Mouse (Mus musculus): ENCODE data around the gene Rsph14. TPM values are rescaled to one million over a fixed set of nuclear protein-coding genes. Genes with fewer than 3 reads are reported as not detected.
A peak's percentile ranks its signal among the peaks of the same experiment; 100 is the strongest.

Gene Rsph14
- polyA plus RNA-seq, 1 experiment = 0.17 TPM

DNA sequence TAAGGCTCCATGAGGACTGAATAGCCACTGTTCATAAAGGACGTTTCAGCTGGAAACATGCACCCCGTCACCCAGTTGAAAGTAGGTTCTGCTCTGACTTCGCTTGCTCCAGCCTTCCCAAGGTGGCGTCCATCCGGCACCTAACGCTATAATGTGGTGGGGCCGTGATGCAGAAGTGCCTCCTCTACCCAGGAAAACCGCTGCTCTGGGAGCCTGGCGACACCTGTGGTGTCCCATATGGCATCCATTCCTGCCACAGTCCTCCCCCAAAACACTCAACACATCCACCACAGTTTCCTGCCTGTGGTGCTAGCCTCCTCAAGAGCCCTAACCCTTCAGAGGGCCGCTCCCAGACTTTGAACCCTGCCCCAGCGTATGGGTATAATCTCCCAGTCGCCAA, 51.2 kb downstream of the Rsph14 start:
- Histone ChIP-seq H3K27ac (ENCODE audit: insufficient read depth, low read length) (no peak overlapping the region), H3K4me1 (ENCODE audit: control insufficient read depth, insufficient read depth, low read length) (peaks cover 4% of the 10 kb centered on the region; the same call in 1 of the 2 replicates), H3K4me3 (ENCODE audit: insufficient read depth, low read length) (no peak overlapping the region)
- TF ChIP-seq CTCF (IDR thresholded peaks at IDR 0.05; ENCODE audit: extremely low read depth, insufficient read depth, low read length) (no peak), POLR2A (IDR thresholded peaks at IDR 0.05; ENCODE audit: extremely low read depth, insufficient read depth, low read length) (no peak)

DNA sequence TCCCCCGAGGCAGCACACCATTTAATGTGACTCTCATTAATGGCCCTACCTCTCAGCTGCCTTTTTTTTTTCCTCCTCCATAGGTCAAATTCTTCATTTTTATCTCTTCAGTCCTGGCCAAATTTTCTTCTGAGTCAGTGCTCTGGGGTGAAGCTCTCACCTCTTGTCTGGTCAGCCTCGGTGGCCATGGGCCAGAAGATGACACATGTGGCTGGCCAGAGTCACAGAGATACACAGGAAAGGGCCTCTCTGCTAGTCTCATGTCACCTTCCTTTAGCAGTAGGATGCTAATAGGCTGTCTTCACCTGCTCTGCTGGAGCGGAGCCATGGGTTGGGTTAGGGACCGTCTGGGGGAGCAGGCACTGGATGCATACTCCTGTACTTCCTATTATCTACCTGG, 54.3 kb downstream of the Rsph14 start:
- H3K4me3 ChIP-seq (ENCODE audit: insufficient read depth, low read length) = no peak overlapping the region
- no peak overlapping the region for H3K27ac ChIP-seq (ENCODE audit: insufficient read depth, low read length)
- peaks cover 7% of the 10 kb centered on the region; the same call in 1 of the 2 replicates for H3K4me1 ChIP-seq (ENCODE audit: control insufficient read depth, insufficient read depth, low read length)
- TF ChIP-seq POLR2A (IDR thresholded peaks at IDR 0.05; ENCODE audit: extremely low read depth, insufficient read depth, low read length) = no peak
- no peak for TF ChIP-seq CTCF (IDR thresholded peaks at IDR 0.05; ENCODE audit: extremely low read depth, insufficient read depth, low read length)

DNA sequence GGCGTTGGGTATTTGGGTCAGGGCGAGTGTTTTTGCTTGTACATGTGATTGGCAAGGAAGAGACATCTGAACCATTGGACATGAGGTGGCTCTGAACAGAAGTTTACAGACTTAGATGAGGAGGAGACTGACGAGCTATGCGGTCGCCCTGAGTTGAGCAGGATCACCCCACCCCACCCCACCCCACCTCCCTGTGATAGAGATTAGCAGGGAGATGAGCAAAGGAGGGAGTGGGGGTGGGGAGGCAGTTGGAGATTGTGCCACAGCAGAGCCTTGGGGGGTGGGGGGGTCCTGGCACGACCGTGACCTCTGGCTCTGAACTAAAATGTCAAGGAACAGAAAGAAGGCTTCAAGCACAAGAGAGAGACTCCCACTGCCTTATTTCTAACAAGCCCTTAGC, 56.0 kb downstream of the Rsph14 start:
- TF ChIP-seq POLR2A (IDR thresholded peaks at IDR 0.05; ENCODE audit: extremely low read depth, insufficient read depth, low read length) (no peak), CTCF (IDR thresholded peaks at IDR 0.05; ENCODE audit: extremely low read depth, insufficient read depth, low read length) (no peak)
- Histone ChIP-seq H3K4me3 (ENCODE audit: insufficient read depth, low read length) (no peak overlapping the region), H3K4me1 (ENCODE audit: control insufficient read depth, insufficient read depth, low read length) (peaks cover 7% of the 10 kb centered on the region; the same call in 1 of the 2 replicates), H3K27ac (ENCODE audit: insufficient read depth, low read length) (no peak overlapping the region)

DNA sequence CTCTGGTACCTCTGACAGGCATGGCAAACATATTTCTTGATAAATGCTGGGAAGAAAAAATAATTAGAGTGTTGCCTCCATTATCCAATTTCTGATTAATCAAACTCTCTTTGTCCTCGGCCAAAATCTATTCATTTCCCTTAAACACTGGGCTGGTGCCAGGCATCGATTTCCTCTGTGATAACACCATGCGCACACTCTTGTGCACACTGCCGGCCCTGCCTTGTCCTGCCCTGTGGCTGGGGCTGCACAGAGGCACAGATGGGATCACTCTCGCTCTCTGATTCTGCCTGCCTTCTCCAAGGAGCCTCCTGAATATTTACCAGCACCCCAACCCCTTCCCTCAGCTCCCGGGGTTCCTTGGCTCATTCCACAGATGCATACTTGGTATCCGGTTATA, 56.8 kb downstream of the Rsph14 start:
- H3K27ac ChIP-seq (ENCODE audit: insufficient read depth, low read length) = no peak overlapping the region
- H3K4me3 ChIP-seq (ENCODE audit: insufficient read depth, low read length) = no peak overlapping the region
- TF ChIP-seq CTCF (IDR thresholded peaks at IDR 0.05; ENCODE audit: extremely low read depth, insufficient read depth, low read length) (no peak), POLR2A (IDR thresholded peaks at IDR 0.05; ENCODE audit: extremely low read depth, insufficient read depth, low read length) (no peak)
- H3K4me1 ChIP-seq (ENCODE audit: control insufficient read depth, insufficient read depth, low read length) = peaks cover 7% of the 10 kb centered on the region; the same call in 1 of the 2 replicates

DNA sequence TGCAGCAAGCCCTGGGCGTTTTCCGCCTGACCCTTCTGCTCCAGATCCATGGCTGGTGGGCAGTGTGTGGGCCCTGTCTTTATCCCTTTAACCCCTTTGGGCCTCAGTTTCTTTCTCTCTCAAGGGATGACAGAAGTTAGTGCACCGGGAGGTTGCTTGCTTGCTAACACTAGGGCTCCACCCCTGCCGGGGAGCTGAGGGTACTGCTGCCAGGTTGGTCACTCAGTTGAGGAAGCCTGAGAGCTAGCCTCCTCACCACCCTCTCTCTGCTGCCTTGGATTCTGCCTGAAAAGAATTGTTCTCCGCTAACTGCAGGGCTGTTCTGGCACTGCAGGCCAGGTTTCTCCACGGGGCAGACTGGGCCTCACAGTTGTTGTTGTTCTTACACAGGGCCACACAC, 59.4 kb downstream of the Rsph14 start:
- Histone ChIP-seq H3K4me1 (ENCODE audit: control insufficient read depth, insufficient read depth, low read length) (peaks cover 8% of the 10 kb centered on the region), H3K27ac (ENCODE audit: insufficient read depth, low read length) (no peak overlapping the region), H3K4me3 (ENCODE audit: insufficient read depth, low read length) (no peak overlapping the region)
- no peak for TF ChIP-seq POLR2A (IDR thresholded peaks at IDR 0.05; ENCODE audit: extremely low read depth, insufficient read depth, low read length)
- no peak for TF ChIP-seq CTCF (IDR thresholded peaks at IDR 0.05; ENCODE audit: extremely low read depth, insufficient read depth, low read length)

DNA sequence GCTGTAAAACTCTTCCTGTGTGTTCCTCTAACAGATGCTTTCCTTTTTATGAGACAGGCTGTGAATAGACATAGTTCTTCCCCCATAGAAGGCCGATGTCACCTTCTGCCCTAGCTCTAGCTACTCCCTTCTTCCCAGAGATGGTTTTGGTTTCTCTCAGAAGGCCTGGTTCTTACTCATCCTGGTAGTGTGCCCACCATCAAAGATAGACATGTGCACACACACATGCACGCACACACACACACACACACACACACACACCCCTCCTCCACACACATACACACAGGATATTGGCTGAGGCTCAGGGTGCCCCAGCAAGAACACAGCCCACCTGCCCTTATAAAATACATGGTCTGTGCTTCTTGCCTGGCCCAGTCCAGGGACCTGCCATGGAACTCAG, 63.1 kb downstream of the Rsph14 start:
- Histone ChIP-seq H3K4me1 (ENCODE audit: control insufficient read depth, insufficient read depth, low read length) (peaks cover 5% of the 10 kb centered on the region), H3K27ac (ENCODE audit: insufficient read depth, low read length) (no peak overlapping the region), H3K4me3 (ENCODE audit: insufficient read depth, low read length) (no peak overlapping the region; the same call in 1 of the 2 replicates)
- TF ChIP-seq POLR2A (IDR thresholded peaks at IDR 0.05; ENCODE audit: extremely low read depth, insufficient read depth, low read length) (no peak), CTCF (IDR thresholded peaks at IDR 0.05; ENCODE audit: extremely low read depth, insufficient read depth, low read length) (no peak)

DNA sequence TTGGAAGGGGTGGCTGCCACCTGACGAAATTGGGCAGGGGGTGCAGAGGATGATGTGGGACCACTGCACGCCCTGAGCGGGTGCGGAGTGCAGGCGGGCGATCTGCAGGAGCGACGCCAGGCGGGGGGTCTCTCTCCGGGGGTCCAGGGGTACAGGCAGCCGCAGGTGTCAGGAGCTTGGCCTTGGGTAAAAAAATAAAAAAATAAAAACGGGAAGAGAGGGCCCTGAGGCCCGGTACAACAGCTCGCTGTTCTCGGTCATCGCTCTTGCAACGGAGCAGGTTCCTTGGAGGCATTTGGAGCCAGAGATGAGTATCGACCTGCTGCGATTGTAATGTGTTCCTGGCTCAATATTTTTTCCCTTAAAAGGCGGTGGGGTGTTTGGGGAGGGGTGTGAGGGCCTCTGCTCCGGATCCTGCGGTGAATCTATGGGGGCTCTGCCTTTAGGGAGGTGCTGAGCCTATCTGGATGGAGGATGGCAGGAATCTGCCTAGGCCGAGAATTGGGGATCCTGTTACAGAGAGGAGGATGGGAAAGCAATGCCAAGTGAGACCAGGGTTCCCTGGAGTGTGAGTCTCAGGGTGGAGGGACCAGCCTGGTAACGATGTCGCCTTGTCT, 64.6 kb downstream of the Rsph14 start:
- H3K27ac ChIP-seq (ENCODE audit: insufficient read depth, low read length) = peak overlapping the region; percentile 68; the same call in 1 of the 2 replicates
- TF ChIP-seq POLR2A (IDR thresholded peaks at IDR 0.05; ENCODE audit: extremely low read depth, insufficient read depth, low read length) (no peak), CTCF (IDR thresholded peaks at IDR 0.05; ENCODE audit: extremely low read depth, insufficient read depth, low read length) (no peak)
- peaks cover 5% of the 10 kb centered on the region for H3K4me1 ChIP-seq (ENCODE audit: control insufficient read depth, insufficient read depth, low read length)
- peak overlapping the region; percentile 68 for H3K4me3 ChIP-seq (ENCODE audit: insufficient read depth, low read length)

DNA sequence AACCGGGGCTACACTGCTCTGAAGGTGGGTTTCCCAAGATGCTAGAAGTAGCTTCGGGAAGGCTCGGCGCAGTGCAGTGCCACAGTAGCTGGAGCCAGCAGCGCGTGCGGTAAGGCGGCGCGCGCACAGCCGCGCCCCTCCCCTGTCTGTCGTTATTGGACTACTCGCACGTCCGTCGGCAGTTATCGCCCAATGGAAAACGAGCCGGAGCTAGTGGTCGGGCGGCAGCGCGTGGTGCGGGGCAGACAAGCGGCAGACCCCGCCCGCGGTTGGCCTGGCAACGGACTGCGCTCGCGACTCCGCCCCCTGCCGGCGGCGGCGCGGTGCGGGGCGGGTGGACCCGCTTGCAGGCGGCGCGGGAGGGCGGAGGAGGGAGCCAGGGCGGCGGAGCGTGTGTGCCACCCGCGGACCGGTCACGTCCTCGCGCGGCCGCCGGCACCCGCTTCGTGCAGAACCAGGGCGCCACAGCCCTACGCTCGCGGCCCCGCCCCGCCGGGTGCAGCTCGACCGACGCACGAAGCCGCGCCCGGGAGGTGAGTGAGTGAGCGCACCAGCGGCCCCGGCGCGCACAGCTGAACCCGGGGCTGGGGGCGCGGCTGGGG, 65.4 kb downstream of the Rsph14 start, which contains the start of gene Gnaz:
Gnaz (plus strand) TSS at position 328 of the 602 bp plus-strand sequence.
- H3K27ac ChIP-seq (ENCODE audit: insufficient read depth, low read length) = peak within 1 kb of the TSS; percentile 68
- TF ChIP-seq CTCF (IDR thresholded peaks at IDR 0.05; ENCODE audit: extremely low read depth, insufficient read depth, low read length) = 0 out of 2 replicates have a peak, but pooled peaks have one; percentile 12
- TF ChIP-seq POLR2A (IDR thresholded peaks at IDR 0.05; ENCODE audit: extremely low read depth, insufficient read depth, low read length) = peak; percentile 96
- H3K4me3 ChIP-seq (ENCODE audit: insufficient read depth, low read length) = peak within 1 kb of the TSS; percentile 68
- peaks cover 5% of the 10 kb centered on the region for H3K4me1 ChIP-seq (ENCODE audit: control insufficient read depth, insufficient read depth, low read length)

DNA sequence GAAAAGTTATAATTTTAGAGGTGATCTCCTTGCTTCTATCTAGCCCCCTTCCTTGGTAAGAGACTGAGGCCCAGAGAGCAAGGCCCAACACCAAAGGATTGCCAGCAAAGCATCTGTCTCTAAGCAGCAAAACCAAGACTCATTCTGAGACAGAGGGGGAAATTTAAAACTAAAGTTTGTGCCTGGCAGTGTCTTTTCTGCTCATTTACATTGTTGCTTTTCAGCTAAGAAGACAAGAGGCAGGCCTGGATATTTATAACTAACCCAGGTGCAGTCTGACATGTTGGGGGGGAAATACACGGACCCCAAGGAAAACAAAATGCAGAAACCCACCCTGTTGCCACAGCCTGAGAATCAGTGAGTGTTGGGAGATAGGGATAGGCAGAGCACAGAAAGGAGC, 68.0 kb downstream of the Rsph14 start:
- TF ChIP-seq POLR2A (IDR thresholded peaks at IDR 0.05; ENCODE audit: extremely low read depth, insufficient read depth, low read length) = no peak
- TF ChIP-seq CTCF (IDR thresholded peaks at IDR 0.05; ENCODE audit: extremely low read depth, insufficient read depth, low read length) = no peak
- H3K4me1 ChIP-seq (ENCODE audit: control insufficient read depth, insufficient read depth, low read length) = peaks cover 3% of the 10 kb centered on the region
- H3K4me3 ChIP-seq (ENCODE audit: insufficient read depth, low read length) = no peak overlapping the region
- H3K27ac ChIP-seq (ENCODE audit: insufficient read depth, low read length) = no peak overlapping the region

Measured in cortical plate, adult 2 months (tissue).